Mouse (Mus musculus) adrenal gland, adult 18-20 months (tissue): ENCODE measurements around the gene Fam122b. TPM values are rescaled to one million over a fixed set of nuclear protein-coding genes. Genes with fewer than 3 reads are reported as not detected.

ENCODE experiments used
- DNase-seq, 2 experiments: peaks; one replicate each; pipeline ENCODE4 v3.0.0; 2021 to 2022; ENCODE audit warnings: low spot score in 2 of 2
- total RNA-seq, 2 experiments: library from RNA; stranded (reverse); gene quantifications; 1 replicate in 1 of 2; 2 replicates in 1 of 2; pipeline ENCODE4 v1.2.3; 2021

Fam122b gene
- total RNA-seq, 2 experiments from 2014 or later = 5.0 to 7.3 TPM

DNA sequence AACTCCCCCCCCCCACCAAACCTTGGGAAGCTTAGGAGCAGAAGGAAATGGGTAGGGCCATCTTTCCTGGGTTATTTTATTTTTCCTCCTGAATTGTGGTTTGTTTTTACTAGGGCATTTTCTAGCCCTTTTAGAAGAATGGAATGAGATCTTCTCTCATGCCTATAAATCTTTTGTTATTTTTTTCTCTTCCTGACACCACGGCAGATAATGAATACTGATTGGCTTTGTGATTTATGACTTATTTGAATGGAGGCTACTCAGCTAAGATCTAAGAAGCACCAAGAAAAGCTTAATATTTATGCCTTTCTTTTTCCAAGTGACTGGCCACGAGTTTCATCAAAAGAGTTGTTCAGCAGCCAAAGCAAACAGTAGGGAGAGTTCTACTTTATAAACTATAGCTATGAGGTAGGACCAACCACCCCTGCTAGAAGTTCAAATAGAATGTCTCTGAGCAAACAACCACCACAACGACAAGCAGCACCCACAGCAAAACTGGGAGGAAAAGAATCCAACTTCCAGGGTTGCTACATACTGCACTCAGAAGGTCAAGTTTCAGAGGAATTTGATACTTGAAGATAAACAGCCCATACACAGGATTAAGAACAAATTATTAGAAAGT is 64.8 kb downstream of the Fam122b start:
- DNase-seq = no peak

DNA sequence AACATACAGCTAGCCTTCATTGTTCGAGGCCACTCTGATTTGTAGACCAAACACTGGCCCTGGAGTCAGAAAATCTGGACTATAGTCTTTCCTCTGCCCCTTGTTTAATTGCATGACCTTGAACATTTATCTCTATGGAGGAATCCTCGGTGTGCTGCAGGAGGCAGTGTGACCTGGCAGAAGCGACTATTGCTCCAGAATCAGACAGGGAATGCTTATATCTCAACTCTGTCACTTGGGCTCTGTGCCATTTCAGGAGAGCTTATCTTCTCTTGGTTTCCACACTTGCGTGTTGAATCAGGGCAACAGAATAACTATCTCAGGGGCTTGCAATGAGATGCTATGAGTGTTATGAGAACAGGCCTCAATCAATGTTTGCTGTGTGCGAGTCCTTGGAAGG is 68.0 kb downstream of the Fam122b start:
- no peak for DNase-seq

DNA sequence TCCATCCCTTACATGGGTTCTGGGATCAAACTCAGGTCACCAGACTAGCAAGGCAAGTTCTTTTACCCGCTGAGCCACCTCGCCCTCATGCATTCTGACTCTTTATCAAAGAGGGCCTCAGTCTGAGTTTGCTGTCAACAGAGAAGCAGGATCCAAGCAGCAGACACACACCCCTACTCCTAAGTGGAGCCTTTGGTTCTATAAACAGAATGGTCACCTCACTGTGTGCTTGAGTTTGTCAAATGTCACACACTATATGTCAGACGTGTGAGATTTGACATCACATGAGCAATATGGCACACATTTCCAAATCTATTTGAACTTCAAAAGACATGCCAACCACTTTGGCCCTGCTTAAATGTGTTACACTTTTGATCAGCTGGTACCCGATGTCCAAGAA is 71.9 kb downstream of the Fam122b start:
- no peak for DNase-seq

DNA sequence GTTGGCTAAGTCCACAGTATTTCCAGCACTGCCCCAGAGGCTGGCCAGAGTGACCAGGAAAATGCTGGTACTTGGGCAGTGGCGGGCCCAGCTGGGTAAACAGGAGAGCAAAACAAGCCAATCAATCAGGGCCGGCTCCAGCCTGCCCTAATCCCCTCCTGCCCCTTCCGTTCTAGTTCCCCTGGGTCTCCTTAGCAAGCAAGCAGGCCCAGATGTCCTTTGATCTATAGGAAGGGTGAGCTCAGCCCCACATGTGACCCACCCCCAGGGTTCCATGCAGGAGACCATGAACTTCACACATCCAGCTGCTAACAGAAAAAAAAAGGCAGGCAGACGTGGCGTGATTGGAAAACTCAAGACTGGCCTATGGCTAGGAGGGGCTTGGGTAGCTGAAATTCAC is 73.2 kb downstream of the Fam122b start:
- DNase-seq = no peak

Other genes with a start within 250 kb of the Fam122b start
- gene Plac1, start 29.7 kb downstream of the Fam122b start, total RNA-seq = not detected
- not detected for gene Fam122c, start 3.6 kb upstream of the Fam122b start, total RNA-seq
- 10 to 100 TPM; 20.2 to 21.6 TPM for gene Mospd1, start 100.7 kb upstream of the Fam122b start, total RNA-seq
- gene Etd, start 165.1 kb upstream of the Fam122b start, total RNA-seq = not detected